Mouse (Mus musculus) central nervous system, embryonic 14 days (tissue): ENCODE data around the gene Clpp. TPM values are rescaled to one million over a fixed set of nuclear protein-coding genes. Genes with fewer than 3 reads are reported as not detected.

Experiments
- polyA plus RNA-seq: library from polyadenylated mRNA; depleted of rRNA; stranded (reverse); fragments of >200 nt; gene quantifications from 2 replicates; pipeline ENCODE4 v1.2.3, GENCODE M21; 2012; rRNA removed

Gene Clpp
- 157 and 168 TPM in 2 replicates for polyA plus RNA-seq

DNA sequence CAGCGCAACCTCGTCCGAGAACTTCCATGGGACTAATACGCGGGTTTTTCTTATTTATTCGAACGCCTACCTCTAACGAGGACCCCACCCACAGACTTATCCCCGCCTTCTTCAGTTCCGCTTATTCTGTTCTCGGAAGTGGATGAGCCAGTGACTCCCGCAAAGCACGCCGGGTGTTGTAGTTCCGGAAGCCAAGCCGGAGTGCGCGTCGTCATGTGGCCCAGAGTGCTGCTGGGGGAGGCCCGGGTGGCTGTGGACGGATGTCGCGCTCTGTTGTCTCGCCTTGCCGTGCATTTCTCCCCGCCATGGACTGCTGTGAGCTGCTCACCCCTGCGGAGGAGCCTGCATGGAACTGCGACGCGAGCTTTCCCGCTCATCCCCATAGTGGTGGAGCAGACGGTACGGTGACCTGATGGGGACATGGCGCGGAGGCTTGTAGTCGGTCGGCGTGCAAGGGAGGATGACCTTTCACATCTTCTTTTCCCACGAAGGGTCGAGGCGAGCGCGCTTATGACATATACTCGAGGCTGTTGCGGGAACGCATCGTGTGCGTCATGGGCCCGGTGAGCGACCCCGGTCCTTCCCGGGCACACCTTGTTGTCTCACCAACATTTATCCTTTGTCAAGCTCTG lies at the start of gene Clpp:
Gene Clpp (plus strand): TSS at position 191 of the 632 bp plus-strand sequence.

DNA sequence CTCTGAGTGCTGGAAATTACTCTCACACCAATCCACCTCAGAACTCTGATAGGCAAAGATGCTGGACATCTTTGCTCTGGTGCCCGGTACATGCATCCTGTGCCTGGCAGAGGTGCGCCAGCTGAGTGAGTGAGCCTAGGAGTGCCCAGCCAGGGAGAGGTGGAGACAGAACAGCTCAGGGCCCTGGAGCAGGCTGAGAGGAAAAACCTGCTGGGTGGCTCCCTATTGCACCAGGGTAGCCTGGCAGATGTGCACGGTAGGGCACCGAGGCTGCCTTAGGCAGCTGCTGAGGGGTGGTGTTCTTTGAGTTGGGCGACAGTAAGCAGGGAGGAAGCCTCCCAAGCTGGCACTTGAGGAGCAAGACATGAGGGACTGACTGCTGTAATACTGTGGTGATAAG lies 8.1 kb upstream of the Clpp start, which contains the start of gene Acer1:
Gene Acer1 (minus strand): TSS at position 114 of the 400 bp plus-strand sequence.

DNA sequence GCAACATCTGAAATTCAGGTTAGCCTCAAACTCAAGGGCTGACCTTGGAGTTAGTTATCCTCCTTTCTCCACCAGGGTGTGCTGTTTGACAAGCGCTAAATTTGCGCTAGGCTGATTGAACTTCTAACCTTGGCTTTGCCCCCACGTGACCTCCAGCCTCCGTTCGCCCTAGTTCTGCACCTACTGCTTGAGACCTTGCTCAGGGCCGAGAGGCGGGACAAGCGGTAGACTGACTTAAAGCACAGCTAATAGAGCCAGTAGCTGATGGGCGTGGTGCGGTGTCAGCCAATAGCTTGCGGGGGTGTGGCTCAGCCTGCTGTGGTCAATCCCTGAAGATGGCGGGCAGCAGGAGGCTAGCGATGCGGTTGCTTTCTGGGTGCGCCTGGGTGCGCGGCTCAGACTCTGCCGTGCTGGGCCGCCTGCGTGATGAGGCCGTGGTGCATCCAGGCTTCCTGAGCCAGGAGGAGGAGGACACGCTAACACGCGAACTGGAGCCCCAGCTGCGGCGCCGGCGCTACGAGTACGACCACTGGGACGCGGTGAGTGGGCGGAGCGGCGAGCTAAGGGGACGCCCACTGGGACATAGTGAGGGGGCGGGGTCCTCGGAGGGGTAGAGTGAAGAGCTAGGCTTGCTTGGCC lies 7.0 kb downstream of the Clpp start, which contains the start of gene Alkbh7:
Gene Alkbh7 (plus strand): TSS at position 311 of the 639 bp plus-strand sequence.

DNA sequence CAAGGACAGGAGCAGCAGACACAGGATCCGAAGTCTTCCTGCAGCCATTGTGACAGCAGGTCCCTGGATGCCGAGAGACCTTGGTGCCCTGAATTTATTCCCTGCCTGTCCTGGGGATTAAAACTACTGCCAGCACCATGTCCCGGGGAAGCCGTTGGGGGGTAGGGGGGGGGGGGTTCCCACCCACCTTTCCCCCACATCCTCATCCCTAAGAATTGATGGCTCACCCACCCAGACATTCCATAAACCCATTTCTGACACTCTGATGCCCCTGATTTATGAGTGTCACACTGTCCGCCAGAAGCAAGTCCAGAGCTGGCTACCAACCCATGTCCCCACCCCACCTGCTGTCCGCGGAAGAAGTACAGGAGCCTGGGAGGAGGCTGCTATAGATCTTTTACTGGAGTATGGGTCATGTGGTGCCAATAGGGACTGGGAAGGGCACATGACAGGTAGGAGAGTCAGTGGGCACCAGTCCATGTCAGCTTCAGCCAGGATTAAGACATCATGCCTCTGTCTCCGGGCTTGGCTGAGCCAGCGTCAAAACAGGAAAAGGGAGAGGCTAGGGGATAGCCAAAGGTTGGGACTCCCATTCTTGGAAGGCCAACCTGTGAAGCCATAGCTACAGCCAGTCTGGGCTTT lies 10.0 kb downstream of the Clpp start, which contains the start of gene Pspn:
Gene Pspn (minus strand): TSS at position 51 of the 642 bp plus-strand sequence.

DNA sequence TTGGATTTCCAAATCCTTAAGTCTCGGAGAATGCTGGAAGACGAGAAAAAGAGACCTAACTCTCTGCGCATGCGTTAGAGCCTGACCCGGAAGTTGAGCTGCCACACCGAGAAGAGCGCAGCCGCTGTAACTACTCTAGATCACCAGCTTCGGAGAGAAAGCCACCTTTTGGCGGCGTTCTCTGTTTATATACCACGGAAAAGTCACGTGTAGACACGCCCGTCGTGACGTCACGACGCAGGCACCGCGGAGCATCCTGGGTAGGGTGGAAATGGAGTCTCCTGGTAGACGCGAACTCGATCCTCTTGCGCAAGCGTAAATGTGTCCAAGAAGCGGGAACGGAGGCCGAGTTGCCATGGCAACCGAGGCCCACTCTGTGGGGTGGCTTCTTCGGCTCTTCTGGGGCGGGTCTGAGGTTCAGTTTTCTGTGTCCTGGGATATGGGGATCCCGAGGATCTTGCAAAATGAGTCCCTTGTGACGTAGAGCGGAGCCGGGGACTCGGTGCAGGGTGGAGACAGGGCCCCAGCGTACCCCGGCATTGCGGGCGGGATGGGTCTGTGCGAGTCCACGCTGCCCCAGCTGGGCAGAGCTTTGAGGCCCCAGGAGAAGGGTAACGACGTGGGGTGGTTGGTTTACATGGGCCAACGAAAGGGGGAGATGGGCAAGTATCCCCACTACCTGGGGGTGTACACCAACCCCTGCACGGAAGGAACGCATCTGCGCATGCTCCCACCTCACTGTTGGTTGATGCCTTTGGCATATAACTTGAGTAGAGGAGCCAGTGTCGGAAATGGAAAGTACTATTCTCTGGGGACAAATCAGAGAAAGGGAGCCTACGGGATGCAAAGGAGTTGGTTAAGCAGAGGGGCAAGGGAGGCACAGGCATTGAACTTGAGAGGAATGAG lies 21.4 kb downstream of the Clpp start, which contains the start of the genes Gtf2f1 and Gm17949:
Gene Gtf2f1 (minus strand): TSS at position 53 of the 906 bp plus-strand sequence.
Gene Gm17949 (plus strand): TSS at position 234 of the 906 bp plus-strand sequence.

DNA sequence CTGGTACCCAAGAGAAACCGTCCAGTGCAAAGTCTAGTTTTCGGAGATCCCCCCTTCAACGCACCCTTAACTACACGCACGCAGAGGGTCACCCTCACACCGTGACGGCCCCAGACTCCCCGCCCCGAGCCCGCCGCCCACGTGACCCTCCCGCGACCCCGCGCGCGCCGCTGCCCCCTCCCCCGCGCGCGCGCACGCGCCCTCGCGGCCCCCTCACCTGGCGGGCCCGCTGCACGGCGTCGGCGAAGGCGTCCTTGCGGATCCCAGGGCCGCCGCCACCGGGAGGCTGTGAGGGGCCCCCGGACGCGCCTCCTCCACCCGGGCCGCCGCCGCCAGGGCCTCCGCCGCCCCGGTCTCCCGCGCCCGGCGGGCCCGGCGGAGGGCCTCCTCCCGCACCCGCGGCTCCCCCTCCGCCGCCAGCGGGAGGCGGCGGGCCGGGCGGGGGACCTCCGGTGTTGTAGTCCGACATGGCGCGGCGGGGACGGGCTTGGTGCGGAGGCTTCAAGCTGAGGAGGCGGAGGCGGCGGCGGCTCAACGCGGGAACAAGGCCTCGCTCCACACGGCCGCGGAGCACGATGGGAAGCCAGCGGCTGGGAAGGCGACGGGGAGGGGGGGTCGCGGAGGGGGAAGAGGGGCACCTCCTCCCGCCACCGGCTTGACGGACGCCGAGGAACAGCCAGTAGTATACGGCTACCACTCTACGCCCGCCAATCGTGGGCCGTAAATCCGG lies 41.0 kb downstream of the Clpp start, which contains the start of gene Khsrp:
Gene Khsrp (minus strand): TSS at position 592 of the 730 bp plus-strand sequence.

DNA sequence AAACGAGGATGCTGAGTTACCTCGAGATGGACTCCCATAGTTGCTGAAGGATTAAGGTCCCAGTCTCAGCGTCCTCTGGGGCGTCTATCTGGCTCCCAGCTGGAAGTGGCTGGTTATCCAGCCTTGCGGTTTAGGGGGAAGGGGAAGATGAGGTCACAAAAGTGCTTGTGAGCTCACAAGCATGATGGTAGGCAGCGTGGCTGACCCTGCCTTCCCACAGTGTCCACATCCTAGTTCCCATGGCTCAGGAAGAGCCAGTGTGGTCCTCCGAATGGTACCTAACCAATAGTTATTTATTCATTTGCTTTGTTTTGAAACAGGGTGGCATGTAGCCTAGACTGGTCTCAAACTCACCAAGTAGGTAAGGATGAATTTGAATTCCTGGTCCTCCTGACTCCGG lies 51.4 kb downstream of the Clpp start, which contains the start of gene Slc25a41:
Gene Slc25a41 (minus strand): TSS at position 101 of the 400 bp plus-strand sequence.

Other genes starting within 250 kb of the Clpp start
- gene Nrtn, start 232.8 kb upstream of the Clpp start, polyA plus RNA-seq = 3.6 and 6.1 TPM in 2 replicates
- 150 and 161 TPM in 2 replicates for gene Dus3l, start 225.5 kb upstream of the Clpp start, polyA plus RNA-seq
- gene Prr22, start 220.1 kb upstream of the Clpp start, polyA plus RNA-seq = 3.2 and 3.4 TPM in 2 replicates
- gene Rfx2, start 159.3 kb upstream of the Clpp start, polyA plus RNA-seq = 6.4 and 7.4 TPM in 2 replicates
- not detected in 2 replicates for gene Acsbg2, start 115.9 kb upstream of the Clpp start, polyA plus RNA-seq
- 0.05 and 0.06 TPM in 2 replicates for gene 1700061G19Rik, start 114.8 kb upstream of the Clpp start, polyA plus RNA-seq
- 118 and 125 TPM in 2 replicates for gene Mllt1, start 54.9 kb upstream of the Clpp start, polyA plus RNA-seq
- not detected in 2 replicates for gene Acer1, start 8.2 kb upstream of the Clpp start, polyA plus RNA-seq
- gene Alkbh7, start 7.0 kb downstream of the Clpp start, polyA plus RNA-seq = 28.8 and 30.1 TPM in 2 replicates
- gene Pspn, start 9.7 kb downstream of the Clpp start, polyA plus RNA-seq = not detected in 2 replicates
- gene Gtf2f1, start 21.0 kb downstream of the Clpp start, polyA plus RNA-seq = 90.2 and 95.7 TPM in 2 replicates
- gene Gm17949, start 21.2 kb downstream of the Clpp start, polyA plus RNA-seq = 0.10 TPM in 1 of 2 replicates, not detected in the other
- gene Khsrp, start 41.2 kb downstream of the Clpp start, polyA plus RNA-seq = 104 and 105 TPM in 2 replicates
- 0.08 and 0.11 TPM in 2 replicates for gene Slc25a41, start 51.3 kb downstream of the Clpp start, polyA plus RNA-seq
- gene Crb3, start 68.8 kb downstream of the Clpp start, polyA plus RNA-seq = 2.0 and 2.4 TPM in 2 replicates
- gene Slc25a23, start 69.6 kb downstream of the Clpp start, polyA plus RNA-seq = 75.6 and 77.7 TPM in 2 replicates
- 5.7 and 5.8 TPM in 2 replicates for gene Dennd1c, start 88.2 kb downstream of the Clpp start, polyA plus RNA-seq
- 179 and 184 TPM in 2 replicates for gene Tubb4a, start 97.5 kb downstream of the Clpp start, polyA plus RNA-seq
- gene Tnfsf9, start 115.0 kb downstream of the Clpp start, polyA plus RNA-seq = 6.9 and 7.3 TPM in 2 replicates
- 0.61 and 0.76 TPM in 2 replicates for gene Cd70, start 159.5 kb downstream of the Clpp start, polyA plus RNA-seq
- 0.04 and 0.10 TPM in 2 replicates for gene Tnfsf14, start 203.9 kb downstream of the Clpp start, polyA plus RNA-seq
- 1.0 and 1.5 TPM in 2 replicates for gene C3, start 237.8 kb downstream of the Clpp start, polyA plus RNA-seq